Mouse (Mus musculus): ENCODE measurements at regions not wholly inside any gene's neighbourhood (a gene's known extent, or its start where the extent isn't known, plus 50 kb on each side); places are given as distances from the start of the nearest gene placed in this dataset.
"Not testable (repeated sequence)": the region's sequence is repeated elsewhere in the genome, so short reads cannot be mapped to it uniquely, and the experiment has no call there.

DNA sequence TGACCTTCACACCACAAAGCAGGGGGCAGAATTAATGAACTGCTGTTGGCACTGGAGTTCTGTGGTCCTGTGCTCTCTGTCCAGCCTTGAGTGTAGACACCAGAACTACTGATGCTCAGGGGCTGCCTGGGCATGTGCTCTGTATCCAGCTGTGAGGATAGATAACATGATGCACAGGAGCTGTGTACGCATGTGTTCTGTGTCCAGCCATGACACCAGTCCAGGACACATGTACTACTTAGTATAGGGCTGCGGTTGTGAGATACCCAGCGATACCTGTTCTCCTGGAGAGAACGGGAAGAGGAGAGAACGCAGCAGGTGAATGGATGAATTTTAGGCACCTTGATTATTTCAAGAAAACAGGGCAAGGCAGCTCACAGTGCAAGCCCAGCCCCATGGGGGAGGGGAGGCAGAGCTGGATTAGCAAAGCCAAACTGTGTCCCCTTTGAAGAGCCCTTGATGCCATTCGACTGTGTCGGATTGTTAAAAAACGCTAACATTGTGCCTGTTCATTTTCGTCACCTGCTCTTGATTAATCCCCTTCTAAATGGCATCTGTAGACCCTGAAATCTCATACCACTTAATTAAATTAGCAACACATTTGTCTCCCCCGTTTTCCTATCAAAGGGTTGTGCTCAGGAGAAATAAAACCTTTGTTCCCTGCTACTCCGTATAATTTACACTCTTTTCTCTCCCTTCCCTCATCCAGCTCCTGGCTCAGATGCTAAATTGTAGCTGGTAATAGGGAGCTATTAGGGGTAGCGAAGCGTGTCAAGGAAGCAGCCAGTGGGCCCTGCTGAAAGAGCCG is 218.8 kb upstream of the Irx4 start:
- no peak for DNase-seq

DNA sequence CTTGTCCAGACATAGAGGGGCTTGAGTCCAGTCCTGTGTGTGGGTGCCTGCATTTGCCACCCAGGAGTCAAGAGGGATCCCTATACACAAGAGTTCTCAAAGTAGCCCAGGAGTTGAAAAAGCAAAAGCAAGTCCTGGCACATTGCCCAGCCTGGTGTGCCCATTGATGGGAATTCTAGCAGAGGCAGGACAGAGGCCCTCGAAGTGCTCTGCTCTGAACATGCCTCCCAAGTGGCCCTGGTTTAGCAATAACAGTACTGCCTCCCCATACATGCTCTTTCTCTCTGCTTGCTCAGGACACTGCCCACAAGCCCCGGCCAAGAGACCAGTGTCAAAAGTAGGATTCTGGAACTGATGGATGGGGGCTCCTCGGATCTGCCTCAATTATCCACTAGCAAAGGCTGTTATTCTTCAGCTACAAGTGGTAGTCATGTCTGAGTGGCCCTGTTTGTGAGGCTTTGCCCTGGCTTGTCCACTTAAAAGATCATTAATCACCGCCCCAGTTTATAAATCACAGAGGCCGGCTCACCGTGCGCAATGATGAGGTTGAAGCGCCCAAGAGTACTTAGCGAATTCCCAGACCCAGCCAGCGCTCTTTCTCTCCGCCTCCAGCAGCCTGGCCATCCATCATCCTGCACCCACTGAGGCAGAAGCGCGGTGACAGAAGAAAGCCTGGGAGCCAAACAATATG is 190.3 kb upstream of the Irx4 start:
- DNase-seq, result no peak

DNA sequence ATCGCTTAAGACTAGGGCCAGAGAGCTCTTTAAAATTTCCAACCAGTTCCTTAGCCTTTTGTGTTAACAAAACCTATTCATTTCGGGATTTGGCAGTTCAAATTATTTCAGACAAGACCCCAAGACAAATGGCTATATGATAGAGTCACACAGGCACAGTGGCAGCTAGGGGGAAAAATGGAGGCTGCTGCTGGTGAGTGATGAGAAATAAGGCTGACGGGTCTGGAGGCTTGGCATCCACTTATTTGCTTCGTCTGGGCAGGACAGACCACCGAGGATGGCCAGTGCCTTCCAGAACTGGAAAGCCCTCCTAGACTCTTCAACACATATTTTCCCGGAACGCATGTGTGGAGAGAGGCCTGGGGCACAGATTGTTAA is 189.8 kb upstream of the Irx4 start:
- DNase-seq, result no peak

DNA sequence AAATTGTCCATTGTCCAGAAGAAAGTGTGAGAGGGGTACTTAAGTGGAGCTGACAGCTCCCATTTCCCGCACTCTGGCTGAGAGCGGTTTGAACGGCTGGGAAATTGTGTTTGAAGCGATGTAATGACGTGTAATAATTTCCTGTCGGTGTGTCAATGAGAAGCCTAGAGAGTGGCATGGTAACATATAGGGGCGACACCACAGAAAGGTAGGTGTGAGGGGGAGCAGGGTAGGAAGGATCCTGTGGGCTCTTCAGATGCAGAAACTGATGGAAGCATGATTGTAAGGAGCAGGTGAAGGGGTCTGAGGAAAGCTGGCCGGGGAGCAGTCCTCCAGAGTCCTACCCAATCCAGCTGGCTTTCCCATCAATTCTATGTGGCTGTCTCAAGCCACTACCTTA is 189.2 kb upstream of the Irx4 start:
- DNase-seq, result no peak

DNA sequence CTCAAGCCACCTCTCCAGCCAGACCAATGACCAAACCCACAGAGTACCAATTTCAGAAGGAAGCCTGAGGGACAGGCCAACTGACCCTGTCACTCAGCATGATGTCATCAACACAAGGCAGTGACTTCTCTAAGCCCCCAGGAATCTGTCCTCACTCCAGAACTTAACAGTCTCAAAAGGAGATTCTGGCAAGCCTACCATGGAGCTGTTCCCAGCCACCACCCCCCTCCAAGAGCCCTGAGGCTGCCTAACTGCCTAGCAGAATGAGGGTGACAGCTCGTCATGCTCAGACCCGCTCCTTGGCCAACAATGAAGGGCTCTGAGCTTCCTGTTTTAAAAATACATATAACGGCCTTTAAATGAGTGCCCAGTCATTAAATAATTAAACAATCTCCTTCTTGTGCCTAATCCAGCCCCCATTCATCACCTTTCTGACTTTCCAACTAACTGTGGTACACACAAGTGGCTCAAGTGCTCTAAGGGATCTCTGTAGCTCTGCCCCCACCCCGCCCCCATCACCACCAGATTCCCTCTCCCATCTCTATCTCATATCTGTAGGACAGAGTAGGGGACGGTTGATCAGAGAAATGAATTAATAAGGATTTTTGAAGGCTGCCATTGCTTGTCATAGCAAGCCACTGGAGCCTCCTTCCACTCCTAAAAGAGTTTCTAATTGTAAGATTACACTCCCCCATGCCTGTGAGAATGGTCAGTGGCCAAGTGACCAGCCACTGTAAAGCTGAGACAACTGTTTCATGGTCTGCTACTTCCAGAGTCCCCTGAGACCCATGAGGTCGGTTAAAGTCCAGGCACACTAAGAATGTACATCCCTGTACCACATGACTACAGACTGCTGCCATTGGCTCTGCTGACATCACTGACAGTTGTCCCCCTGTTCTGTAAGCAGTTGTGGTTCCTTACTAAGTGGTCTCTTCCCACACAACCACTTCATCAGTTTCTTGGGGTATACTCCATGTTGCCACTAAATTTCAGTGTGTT is 188.1 kb upstream of the Irx4 start:
- DNase-seq, result no peak

DNA sequence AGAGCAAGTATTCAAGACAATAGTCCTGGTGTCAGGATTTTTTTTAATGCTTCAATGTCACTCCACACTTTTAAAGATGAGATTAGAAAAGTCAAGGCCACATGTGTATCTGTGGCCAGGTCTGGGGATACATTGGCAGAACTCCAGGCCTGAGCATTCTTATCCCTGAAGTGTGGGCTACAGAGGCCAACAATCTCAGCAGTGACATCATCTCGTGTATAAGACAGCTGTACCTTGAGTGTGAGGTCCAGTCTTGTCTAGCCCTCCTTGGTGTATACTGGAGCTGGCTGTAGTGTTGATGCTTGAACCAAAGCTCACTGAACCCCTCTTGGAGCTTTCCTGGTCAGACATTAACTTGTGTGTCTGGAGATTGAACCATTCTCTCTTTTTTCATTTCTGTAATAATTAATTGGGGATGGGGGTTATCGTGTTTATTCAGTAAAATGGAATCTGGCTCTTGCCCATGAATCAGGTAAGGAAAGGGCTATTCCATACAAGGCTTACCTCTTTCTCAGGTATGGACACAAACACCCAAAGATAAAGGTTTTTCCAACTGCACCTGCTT is 182.3 kb upstream of the Irx4 start:
- no peak for DNase-seq

DNA sequence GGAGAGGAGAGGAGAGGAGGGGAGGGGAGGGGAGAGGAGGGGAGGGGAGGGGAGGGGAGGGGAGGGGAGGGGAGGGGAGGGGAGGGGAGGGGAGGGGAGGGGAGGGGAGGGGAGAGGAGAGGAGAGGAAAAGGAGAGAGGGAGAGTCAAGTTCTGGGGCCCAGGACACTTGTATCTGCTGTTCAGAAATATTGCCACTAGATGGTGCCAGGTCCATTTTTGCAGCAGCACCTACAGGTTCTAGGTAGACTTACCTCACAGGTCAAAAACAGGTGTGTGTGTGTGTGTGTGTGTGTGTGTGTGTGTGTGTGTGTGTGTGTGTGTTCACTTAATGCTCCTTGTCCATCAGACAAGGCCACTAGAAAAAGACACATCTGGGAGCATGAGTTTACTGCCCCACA is 172.5 kb upstream of the Irx4 start:
- DNase-seq, result not testable (repeated sequence)

DNA sequence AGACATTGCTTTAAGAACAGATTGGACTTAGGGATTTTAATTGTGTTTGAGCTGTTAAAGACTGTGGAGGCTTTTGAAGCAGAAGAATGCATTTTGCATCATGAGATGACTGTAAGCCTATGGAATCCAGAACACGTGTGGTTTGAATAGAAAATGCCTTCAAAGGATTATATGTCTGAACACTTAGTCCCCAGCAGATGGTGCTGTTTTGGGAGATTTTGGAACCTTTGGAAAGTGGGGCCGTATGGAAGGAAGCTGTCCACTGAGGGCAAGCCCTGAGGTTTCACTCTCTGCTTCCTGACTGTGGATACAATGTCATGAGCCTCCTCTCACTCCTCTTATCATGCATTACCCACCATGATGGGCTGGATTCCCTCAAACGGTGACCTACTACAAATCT is 168.4 kb upstream of the Irx4 start:
- no peak for DNase-seq

DNA sequence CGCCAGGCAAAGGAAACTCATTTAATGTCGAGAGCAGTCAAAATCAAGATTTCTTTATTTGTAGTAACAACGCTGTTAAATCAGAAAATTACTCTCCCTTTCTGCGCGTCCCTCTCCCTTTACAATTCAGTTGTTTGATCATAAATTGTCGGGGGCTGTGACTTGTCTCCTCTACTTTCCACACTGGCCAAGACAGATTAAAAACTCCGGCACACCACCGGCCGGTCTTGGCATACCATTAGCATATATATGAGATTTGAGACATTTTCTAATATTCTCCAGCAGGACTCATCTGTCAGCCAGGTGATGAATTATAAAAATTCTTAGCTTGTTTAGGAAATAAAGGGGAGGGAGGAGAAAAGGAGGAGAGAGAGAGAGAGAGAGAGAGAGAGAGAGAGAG is 162.8 kb upstream of the Irx4 start:
- no peak for DNase-seq

DNA sequence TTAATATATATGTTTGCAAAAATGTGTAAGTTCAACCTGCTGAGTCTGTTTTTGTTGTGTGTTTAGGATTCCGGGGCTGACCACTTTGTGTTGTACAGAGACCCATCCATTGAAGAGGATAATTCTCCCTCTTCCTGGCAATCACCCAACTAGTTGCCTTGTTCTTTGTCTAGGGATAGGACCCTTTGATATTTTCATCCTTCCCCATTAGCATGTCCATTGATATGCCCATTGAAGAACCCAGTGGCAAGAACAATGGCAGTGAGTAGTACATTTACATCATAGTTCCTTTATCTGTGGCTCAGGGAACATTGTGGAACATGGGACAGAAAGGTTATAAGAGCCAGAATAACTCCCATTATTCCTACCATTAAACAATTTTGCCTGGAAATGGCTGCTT is 160.9 kb upstream of the Irx4 start:
- DNase-seq, result no peak

DNA sequence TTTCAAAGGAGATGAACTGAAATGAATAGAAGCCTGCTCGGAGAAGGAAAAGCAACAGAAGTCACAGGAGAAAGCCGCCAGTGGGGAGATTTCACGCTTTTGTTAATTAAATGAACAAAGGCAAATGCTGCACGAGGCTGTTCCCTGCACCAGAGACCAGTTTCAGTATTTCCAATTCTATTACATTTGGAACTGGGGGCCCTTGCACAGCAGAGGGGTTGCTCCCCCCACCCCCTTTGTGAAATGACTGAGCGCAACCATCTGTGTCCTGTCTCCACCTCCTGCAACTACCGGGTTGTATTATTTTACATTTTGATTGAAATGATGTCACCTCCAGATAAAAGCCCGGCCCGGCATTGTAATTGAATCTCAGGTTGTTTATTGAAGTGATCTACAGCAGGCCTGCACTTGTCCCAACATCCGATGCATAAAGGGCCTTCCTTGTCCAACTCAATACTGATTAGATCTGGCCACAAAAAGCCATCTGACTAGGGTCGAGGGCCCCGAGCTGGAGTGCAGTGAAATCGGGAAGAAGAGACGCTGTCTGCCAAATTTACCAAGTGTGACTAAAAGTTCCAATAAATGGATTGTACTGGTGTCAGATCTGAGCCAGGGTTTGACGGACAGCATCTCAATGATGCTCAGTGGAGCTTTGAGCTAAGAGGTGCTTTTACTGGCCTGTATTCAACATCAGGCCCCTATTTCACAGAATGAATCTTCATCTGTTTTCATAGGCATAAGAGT is 152.9 kb upstream of the Irx4 start:
- DNase-seq, result no peak

DNA sequence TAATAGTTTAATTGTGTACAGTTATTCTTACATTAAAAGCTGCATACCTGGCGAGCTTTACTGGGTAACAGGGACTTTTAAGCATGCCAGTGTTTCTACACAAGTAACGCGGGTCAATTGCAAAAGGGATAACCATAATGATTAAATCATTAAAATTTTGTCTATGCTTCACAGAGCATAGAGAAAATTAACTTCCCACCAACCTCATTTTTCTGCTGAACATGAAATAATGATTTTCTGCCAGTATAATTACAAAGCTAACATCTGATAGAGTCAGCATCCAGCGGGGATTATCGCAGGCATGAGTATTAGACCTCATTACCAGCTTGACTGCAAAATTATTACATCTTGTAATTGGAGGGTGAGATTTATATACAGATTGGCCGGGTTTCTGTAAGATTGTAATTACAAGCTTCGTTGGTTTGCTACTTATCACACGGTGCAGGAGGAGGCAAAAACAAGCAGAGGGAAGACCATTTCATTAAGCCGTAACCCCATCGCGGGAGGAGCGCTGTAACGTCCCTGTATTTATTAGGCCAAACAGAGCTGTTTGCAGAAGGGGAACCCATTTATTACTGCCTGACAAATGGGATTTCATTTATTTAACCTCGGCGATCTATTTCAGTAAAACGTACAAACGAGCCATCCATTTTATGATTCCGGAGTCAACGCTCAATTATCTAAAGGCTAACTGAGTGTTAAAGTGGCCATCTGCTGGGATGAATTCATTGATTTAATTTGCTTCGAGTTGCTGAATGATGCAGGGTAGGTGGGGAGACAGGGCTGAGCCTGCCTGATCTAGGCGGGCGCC is 143.3 kb upstream of the Irx4 start:
- peak; percentile 10 for DNase-seq

DNA sequence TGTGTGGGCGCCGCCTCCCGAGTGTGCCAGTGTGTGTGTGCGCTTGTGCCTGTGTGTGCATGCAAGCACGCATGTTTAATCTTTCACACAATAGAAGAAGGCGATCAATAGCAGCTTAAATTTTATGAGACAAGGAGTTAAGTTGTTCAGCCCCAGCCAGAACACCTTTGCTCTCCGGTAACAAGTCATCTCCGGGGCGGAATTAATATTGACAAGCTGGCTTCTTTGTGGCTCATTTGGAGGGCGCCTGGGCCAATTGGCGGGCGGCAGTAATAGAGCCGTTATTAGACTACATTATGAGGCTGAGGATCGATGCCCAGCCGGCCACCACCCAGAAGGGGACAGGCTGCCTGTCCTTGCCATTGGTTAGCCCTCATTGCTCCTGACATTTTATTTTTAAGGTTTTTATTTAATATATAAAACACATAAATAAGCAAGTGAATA is 142.6 kb upstream of the Irx4 start:
- DNase-seq, result no peak

DNA sequence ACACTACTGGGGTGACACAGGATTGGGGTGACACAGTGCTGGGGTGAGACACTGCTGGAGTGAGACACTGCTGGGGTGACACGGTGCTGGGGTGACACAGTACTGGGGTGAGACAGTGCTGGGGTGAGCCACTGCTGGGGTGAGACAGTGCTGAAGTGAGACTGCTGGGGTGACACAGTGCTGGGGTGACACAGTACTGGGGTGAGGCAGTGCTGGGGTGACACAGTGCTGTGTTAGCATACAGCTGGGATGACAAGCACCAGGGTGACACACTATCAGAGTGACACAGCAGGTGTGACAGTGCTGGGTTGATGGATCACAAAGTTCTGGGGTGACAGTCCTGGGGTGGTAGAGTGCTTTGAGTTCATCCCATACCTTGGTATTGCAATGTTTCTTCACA is 137.3 kb upstream of the Irx4 start:
- DNase-seq, result no peak

DNA sequence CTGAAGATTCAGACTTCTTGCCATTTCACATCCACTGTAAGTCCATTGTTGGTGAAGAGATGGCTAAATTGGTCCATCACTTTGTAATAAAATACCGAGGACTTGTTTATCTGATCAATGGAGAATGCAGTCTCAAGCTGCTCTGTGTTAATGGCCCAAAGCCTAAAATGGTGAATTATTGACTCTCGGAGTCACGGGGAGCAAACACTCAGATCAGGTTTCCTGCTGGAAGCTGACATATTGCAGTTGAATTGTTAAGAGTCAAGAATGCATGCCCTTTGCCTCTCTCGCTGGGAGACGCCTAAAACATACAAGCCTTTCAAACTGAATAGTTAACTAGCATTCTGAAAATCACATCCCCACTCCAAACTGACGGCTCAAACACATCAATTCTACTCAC is 129.0 kb upstream of the Irx4 start:
- DNase-seq, result no peak

DNA sequence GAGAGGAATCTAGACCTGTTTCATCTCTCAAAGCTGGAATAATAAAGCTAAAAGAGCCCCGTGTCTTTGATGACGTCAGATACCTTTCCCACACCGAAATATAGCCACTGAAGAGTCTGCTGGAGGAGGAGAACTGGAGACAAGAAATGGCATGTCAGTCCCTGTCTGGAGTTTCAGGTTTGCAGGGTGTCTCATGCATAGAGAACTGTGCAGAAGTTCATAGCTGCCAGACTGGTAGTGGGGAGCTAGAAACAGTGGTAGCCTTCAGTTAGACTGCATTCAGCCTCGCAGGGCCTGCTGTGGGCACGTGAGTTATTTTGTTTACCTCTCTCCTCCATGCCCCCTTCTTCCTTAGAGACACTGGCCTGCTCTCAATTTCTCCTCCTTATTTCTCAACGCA is 127.5 kb upstream of the Irx4 start:
- no peak for DNase-seq

DNA sequence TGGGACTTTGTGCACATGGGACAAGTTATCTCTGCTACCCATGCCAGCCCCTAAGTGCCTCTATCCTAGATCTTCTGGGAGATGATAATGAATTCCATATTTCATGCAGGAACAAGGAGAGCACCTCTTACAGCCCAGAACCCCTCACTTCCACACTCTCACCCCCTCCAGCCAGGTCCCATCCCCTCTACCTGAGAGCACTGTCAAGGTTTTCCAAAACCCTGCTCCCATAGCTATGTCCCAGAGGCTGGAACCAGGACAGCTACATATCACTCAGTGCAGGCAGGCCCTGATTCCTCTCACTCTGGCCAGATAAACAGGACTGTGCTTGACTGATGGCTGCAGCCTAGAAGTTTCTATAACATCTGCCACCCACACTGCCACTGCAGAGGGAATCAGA is 125.3 kb upstream of the Irx4 start:
- no peak for DNase-seq

DNA sequence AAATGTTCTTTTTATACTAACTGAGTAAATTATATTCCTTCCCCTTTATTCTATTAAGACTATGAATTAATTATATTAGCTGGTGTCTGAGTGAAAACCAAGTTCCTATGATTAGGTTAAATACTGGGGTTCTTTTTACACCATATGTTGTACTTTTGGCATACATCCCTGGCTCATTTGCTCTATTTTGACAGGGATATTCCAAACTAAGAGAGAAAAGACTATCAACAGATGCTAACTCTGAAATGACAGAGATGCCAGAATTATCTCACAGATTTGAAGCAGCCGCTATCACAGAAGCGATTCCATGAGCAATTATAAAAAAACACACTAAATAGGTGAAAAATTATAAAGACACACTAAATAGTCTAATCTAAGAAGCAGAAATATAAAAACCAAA is 119.0 kb upstream of the Irx4 start:
- no peak for DNase-seq

DNA sequence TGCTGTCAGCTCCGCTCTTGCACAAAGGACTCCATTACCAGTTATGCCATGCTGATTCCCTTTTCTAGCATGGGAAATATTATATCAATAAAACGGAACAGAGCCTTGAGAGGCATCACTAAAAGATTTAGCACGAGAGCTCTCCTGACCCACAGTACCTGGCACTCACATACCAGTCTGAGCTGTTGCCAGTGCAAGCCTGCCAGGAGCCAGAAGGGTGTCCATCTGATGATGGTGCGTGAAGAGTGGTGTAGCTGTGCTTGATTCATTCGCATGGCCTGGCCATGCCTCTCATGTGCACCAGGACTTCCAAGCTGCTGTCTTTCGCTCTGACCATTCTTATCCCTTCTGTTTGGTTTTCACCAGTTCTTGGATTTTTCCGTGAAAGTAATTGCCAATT is 102.3 kb upstream of the Irx4 start:
- DNase-seq, result no peak

DNA sequence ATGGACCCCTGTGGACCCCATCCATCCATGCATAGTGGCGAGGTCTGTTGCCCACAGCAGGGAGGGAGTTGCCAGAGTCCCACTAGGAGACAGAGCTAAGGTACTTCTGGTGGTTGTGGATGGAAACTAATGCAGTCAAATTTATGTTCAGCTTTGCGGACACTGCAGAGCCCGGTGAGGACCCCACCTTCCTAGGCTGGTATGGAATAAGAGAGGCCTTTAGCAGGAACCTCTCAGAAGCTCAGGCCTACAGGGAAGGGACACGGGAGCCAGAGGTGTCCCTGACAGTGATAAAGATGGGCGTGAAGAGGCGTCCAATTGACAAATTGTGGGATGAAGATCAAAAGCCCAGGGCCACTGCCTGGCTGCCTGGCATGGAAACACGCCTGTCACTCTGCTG is 100.8 kb upstream of the Irx4 start:
- DNase-seq, result no peak

DNA sequence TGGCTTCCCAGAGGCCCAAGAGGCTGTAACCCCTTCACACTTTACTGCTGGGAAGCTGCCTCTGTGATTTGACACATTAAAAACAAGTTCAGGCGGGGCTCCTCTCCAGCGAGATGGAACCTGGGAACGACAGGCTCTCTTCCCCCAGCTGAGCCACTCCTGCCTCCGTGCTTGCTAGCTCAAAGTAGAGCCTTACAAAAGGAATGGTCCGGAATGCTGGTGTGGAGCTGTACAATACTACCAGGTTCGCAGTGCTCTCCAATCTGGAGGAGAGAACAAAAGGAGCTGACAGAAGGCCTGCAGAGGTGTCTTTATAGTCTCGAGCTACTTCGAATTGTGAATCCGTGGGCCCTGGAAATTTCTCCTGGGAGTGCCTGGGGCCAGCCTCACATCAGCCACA is 100.4 kb upstream of the Irx4 start:
- DNase-seq, result no peak

DNA sequence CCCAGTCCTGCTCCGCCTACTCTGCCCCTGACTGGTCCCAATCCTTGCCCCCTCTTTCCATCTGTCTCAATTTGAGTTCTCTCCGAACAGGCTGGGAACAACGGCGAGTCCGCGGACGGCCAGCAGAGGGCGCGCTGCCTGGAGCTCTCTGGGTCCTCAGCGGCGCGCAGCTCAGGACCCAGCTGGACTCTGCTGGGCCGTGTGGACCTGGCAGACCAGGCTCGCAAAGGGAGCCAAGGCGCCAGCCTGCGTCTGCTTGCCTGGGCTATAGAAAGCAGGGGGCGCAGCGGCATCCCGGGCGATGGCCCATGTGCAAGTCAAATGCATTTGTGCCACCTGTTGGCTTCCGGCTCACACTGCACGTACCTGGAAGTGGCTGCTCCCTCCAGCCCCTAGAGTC is 100.0 kb upstream of the Irx4 start:
- DNase-seq, result peak; percentile 73

Data from right cerebral cortex, postnatal 25 days (tissue).